Mouse (Mus musculus) stomach, postnatal 0 days (tissue): ENCODE results near the gene Mnat1.

ENCODE experiments used
- CTCF ChIP-seq: IDR thresholded peaks from 2 replicates; pipeline ENCODE4 v1.5.1; 2016; ENCODE audit warnings: antibody characterized with exemption, low read depth, mild to moderate bottlenecking, moderate library complexity
- EP300 ChIP-seq: optimal IDR thresholded peaks from 2 replicates; pipeline ENCODE3; 2016; ENCODE audit warnings: antibody characterized with exemption

DNA sequence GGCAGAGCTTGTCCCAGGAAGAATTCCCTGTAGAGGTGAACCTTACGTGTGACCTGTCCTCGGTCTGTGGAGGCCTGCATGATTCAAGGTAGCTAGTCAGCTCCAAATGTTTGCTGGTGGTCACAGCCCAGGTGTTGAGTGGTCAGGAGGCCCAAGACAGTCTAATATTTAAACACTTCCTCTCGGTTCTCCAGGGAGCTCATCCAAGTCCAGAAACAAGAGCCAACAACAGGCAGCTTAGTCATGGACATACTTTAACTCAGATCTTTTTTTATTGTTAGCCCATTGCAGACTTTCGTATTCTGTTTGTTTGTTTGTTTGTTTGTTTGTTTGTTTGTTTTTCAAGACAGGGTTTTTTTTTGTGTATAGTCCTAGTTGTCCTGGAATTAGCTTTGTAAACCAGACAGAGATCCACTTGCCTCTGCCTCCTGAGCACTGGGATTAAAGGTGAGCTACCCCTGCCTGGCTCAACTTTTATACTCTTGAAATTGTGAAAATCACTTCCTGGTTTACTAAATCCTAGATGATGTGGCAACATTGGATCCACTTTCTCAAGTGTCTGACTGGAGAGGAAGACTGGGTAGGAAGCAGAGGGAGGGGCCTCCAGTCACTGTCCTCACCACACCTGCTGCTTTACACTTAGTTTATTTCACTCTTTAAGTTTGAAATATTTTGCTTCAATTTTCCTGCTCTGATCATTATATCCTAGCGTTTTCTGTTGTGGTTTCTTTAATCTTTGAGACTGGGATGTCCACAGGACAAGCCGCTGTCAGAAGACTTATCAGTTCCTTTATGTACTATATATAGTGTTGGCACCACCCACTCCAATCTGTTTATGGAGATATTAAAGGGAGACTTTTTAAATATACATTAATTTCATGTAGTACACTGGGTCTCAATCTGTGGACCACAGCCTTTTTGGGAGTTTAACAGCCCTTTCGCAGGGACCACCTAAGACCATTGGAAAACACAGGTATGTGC, 194.5 kb downstream of the Mnat1 start:
- TF ChIP-seq EP300, result no peak
- TF ChIP-seq CTCF, result no peak
